19 mouse cellular contexts compared by ENCODE assay signal in the genomic region with DNA sequence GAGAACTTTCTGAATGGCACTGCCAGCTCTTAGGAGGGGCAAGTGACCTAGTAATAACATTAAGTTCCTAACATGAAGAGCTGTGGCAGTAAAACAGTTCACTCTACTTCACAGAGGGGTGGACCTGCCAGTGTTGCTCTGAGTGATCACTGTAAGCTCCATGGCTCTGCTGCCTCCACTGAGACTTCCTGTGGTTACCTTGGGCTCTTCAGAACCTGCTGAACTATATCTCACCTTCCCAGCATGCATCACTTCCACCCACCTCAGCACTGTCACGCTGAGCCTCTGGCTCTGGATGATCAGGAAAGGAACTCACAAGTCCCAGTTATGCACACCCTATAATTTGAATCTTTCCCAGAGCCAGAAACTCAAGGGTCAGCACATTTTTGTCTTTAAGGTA.
A peak's percentile ranks its signal among the peaks of the same experiment; 100 is the strongest.
DNase-seq lines count a peak whose midpoint lies in the region; ATAC-seq and TF ChIP-seq lines count a peak whose summit lies in the region.
"Had no signal": no experiment of that assay in that cellular context is flagged by ENCODE, and none has a peak within 500 bp of the region (broad histone marks: within the 10 kb centered on the region; RNA-seq: fewer than 3 reads in every experiment).

No protein-coding gene starts in this region.

- H3K4me2 ChIP-seq in lung, embryonic 16.5 days (ENCODE audit: low read depth, low read length), result no peak overlapping the region
- H3K4me2 ChIP-seq: forebrain, embryonic 13.5 days; hindbrain, embryonic 14.5 days; neural tube, embryonic 15.5 days had no signal

- peaks cover 11% of the 10 kb centered on the region for H3K4me1 ChIP-seq in lung, embryonic 16.5 days (replicated peaks; ENCODE audit: control insufficient read depth, insufficient read depth, low read length)
- H3K4me1 ChIP-seq in lung, adult 2 months (ENCODE audit: control insufficient read depth, insufficient read depth, low read length), result peaks cover 2% of the 10 kb centered on the region; the same call in 1 of the 2 replicates
- H3K4me1 ChIP-seq in heart, embryonic 10.5 days, result peaks cover 18% of the 10 kb centered on the region
- H3K4me1 ChIP-seq: neural tube, embryonic 15.5 days had no signal

- TF ChIP-seq POLR2A in lung, adult 2 months (IDR thresholded peaks at IDR 0.05; ENCODE audit: borderline replicate concordance, extremely low read depth, low read depth, low read length), result no peak

- H3K9me3 ChIP-seq in lung, embryonic 16.5 days (ENCODE audit: control insufficient read depth, low read length), result no peaks in the 10 kb centered on the region
- H3K9me3 ChIP-seq in heart, embryonic 10.5 days, result no peaks in the 10 kb centered on the region
- H3K9me3 ChIP-seq: forebrain, embryonic 13.5 days; midbrain, embryonic 10.5 days; neural tube, embryonic 15.5 days had no signal

- no peak for TF ChIP-seq CTCF in lung, adult 2 months (IDR thresholded peaks at IDR 0.05; ENCODE audit: insufficient read depth, low read length)

- 0 out of 2 replicates have a peak overlapping the region, but pooled peaks have one; percentile 45 for H3K27ac ChIP-seq in lung, embryonic 16.5 days (ENCODE audit: low read length)
- no peak overlapping the region for H3K27ac ChIP-seq in heart, embryonic 10.5 days
- H3K27ac ChIP-seq: forebrain, embryonic 13.5 days; hindbrain, embryonic 14.5 days; left cerebral cortex, adult 2 months; midbrain, embryonic 10.5 days; neural tube, embryonic 15.5 days had no signal

- 44% methylated on average over 1 of the region's 1 CpGs for WGBS in lung, embryonic 16.5 days
- 45% methylated on average over 1 of the region's 1 CpGs for WGBS in lung, adult 2 months
- 85% methylated on average over 1 of the region's 1 CpGs for WGBS in heart, embryonic 10.5 days

- H3K4me3 ChIP-seq in lung, embryonic 16.5 days (ENCODE audit: low read length), result no peak overlapping the region
- H3K4me3 ChIP-seq in lung, adult 2 months (replicated peaks; ENCODE audit: extremely low read depth, low read depth, low read length), result no peak overlapping the region
- H3K4me3 ChIP-seq in heart, embryonic 10.5 days, result no peak overlapping the region
- H3K4me3 ChIP-seq: forebrain, embryonic 13.5 days; left cerebral cortex, adult 2 months; midbrain, embryonic 10.5 days; neural tube, embryonic 15.5 days had no signal

- intact Hi-C loops in left cerebral cortex, postnatal 14 days (cut with DNase I), result no loop called here

- no peak for DNase-seq in lung, adult 2 months
- peak; percentile 88 for DNase-seq in induced T-regulatory cell, adult 2 months (ENCODE audit: low read depth)
- DNase-seq in natural killer cell, adult 2 months (ENCODE audit: low spot score in 2 of 2), result peak; percentile 62 to 63
- DNase-seq in thymus, postnatal 14 days, result peak; percentile 78
- no peak for DNase-seq in left cerebral cortex, postnatal 14 days (ENCODE audit: low spot score in 2 of 2)
- DNase-seq in heart, embryonic 10.5 days (ENCODE audit: low spot score), result no peak
- no peak for DNase-seq in Muller cell, postnatal 12 days (ENCODE audit: inconsistent ontology term)
- DNase-seq: adrenal gland, postnatal 25 days; cerebellum, adult 9-10 months; embryo, embryonic 11 days; kidney, adult 18-20 months; liver, postnatal 0 days; right cerebral cortex, adult 18-20 months had no signal

- ATAC-seq in lung, embryonic 16.5 days (ENCODE audit: low read depth), result no peak
- ATAC-seq: forebrain, embryonic 13.5 days; liver, postnatal 0 days had no signal

- H3K27me3 ChIP-seq in lung, embryonic 16.5 days (ENCODE audit: control insufficient read depth, insufficient read depth, low read depth, low read length), result no peaks in the 10 kb centered on the region
- H3K27me3 ChIP-seq in heart, embryonic 10.5 days (ENCODE audit: insufficient read depth, poor library complexity, severe bottlenecking), result no peaks in the 10 kb centered on the region
- H3K27me3 ChIP-seq: forebrain, embryonic 13.5 days; neural tube, embryonic 15.5 days had no signal

- H3K9ac ChIP-seq in lung, embryonic 16.5 days (ENCODE audit: low read length), result no peak overlapping the region
- H3K9ac ChIP-seq: forebrain, embryonic 13.5 days; hindbrain, embryonic 14.5 days; liver, postnatal 0 days; neural tube, embryonic 15.5 days had no signal

- peaks cover 10% of the 10 kb centered on the region for H3K36me3 ChIP-seq in lung, embryonic 16.5 days (ENCODE audit: control insufficient read depth, insufficient read depth, low read length)
- peaks cover 22% of the 10 kb centered on the region for H3K36me3 ChIP-seq in heart, embryonic 10.5 days

Comparison
In these comparisons a context has a peak if more than half of its experiments do, and no peak if none do; other contexts are left out.
1. DNase-seq: peak in induced T-regulatory cell, adult 2 months (single experiment), natural killer cell, adult 2 months (2 of 2) and thymus, postnatal 14 days (single experiment); none in lung, adult 2 months (single experiment), left cerebral cortex, postnatal 14 days (0 of 2), heart, embryonic 10.5 days (single experiment) and Muller cell, postnatal 12 days (single experiment).